Mouse (Mus musculus) lung, adult 2 months (tissue): ENCODE measurements around the gene Rbp1.

Source experiments
- CTCF ChIP-seq: fragments of 200-500 bp; IDR thresholded peaks from 2 replicates; pipeline ENCODE4 v1.5.1; 2011; ENCODE audit warnings: mild to moderate bottlenecking, low read length, control low read depth; ENCODE audit not compliant: insufficient read depth
- POLR2A ChIP-seq: fragments of 200-500 bp; IDR thresholded peaks from 2 replicates; pipeline ENCODE4 v1.6.1; 2011; ENCODE audit warnings: low read depth, mild to moderate bottlenecking, control low read depth, low read length, borderline replicate concordance; ENCODE audit errors: extremely low read depth

- TF ChIP-seq CTCF, result no peak
- no peak for TF ChIP-seq POLR2A
These were observed 49.4 kb upstream of the Rbp1 start for GRCm38 (mm10) chr9:98373358-98373757.
